Mouse (Mus musculus) layer of hippocampus, adult 18-20 months (tissue): ENCODE measurements around the gene Calml4. TPM values are rescaled to one million over a fixed set of nuclear protein-coding genes. Genes with fewer than 3 reads are reported as not detected.

ENCODE experiments used
- DNase-seq, 2 experiments: peaks; one replicate each; pipeline ENCODE4 v3.0.0; 2022; ENCODE audit warnings: low spot score in 2 of 2
- total RNA-seq, 2 experiments: library from RNA; stranded (reverse); gene quantifications; 2 replicates each; pipeline ENCODE4 v1.2.3; 2021

Calml4 gene
- total RNA-seq, 2 experiments from 2014 or later: 1.8 to 2.0 TPM

DNA sequence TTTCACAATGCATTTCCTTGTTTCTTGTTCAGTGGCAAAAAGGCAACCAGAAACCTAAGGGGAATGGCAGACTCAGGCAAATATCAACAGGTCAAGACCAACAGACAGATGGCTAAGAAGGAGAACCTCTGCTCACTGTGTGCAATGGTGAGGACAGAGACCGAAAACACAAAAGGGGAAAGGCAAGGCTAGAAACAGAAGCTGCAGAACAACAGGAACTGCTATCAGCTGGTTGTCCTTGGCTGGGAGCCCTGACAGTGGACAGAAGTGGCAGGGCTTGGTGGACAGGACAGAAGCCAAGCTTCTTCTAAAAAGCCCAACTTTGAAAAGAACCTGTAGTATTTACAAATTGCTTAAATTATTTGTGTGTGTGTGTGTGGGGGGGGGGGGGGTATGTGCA lies 36.6 kb downstream of the Calml4 start:
- no peak for DNase-seq

- DNase-seq: no peak
These were observed 43.9 kb downstream of the Calml4 start for GRCm38 (mm10) chr9:62901736-62902135.

- DNase-seq: no peak
These were observed 46.0 kb downstream of the Calml4 start for GRCm38 (mm10) chr9:62903841-62904240.

DNA sequence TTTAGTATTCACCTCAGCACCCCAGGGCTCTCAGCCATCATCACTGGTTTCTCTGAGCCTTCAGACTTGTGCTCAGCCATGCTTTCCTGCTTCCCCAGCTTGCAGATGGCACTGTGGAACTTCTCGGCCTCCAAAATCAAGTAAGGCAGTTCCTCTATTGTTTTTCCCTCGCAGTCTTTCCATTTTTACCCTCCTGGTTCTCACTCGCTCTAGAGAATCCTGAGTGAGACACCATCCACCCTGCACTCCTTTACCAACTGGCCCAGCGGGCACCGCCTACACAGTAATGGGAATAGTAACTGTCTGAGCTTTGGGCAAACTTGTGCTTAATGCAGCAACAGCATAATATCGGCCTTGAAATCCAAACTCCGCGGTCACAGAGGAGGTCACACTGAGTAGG lies 47.2 kb downstream of the Calml4 start:
- peak in 1 of 2 experiments; percentile 25 for DNase-seq

DNA sequence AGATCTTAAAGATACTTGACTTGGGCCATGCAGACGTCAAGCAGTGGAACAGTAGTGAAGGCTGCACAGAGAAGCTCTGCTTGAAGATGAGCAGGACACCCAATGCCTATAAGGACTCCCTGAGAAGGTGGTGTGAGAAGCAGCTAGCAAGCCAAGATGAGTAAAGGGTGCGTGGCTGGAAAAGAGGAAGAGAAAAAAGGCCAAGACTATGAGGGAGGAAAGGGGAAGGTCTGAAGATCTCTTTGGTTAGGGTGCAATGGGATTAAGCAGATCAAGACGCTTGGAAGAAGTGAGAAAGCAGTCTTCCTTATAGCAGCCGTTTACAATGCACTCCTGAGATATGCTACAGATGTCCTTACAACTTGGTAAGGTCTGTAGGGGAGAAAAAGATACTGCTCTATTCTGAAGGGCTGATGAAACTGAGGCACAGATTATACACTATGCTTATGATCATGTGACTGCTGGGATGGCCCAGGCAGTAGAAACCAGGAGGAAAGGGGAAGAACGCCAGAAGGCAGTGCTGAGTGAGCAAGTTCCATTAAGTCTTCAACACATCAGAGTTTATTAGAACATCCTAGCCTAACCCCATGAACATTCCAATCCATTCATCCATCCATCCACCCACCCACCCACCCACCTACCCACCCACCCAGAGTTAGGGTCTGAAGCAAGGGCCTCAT lies 55.6 kb downstream of the Calml4 start:
- DNase-seq: no peak

DNA sequence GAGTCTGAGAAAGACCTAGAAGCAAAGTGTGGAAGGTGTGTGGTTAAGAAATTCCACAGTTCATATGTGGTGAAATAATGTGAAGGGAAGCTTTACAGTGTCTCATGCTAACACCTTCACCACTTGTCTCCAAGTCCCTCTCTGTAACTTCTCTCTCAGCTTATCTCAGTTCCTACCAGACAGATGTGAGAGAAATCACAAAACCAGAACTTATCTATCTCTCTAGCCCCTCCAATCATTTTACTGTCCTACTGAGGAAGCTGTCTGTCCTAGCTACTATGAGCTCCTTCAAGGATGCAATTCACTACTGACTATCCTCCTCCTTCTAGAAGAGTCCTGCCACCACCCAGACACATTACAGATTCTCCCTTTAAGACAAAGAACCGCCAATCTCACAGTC lies 59.2 kb downstream of the Calml4 start:
- DNase-seq: no peak

GRCm38 (mm10) chr9:62920877-62921276 lies 63.0 kb downstream of the Calml4 start:
- DNase-seq: no peak

DNA sequence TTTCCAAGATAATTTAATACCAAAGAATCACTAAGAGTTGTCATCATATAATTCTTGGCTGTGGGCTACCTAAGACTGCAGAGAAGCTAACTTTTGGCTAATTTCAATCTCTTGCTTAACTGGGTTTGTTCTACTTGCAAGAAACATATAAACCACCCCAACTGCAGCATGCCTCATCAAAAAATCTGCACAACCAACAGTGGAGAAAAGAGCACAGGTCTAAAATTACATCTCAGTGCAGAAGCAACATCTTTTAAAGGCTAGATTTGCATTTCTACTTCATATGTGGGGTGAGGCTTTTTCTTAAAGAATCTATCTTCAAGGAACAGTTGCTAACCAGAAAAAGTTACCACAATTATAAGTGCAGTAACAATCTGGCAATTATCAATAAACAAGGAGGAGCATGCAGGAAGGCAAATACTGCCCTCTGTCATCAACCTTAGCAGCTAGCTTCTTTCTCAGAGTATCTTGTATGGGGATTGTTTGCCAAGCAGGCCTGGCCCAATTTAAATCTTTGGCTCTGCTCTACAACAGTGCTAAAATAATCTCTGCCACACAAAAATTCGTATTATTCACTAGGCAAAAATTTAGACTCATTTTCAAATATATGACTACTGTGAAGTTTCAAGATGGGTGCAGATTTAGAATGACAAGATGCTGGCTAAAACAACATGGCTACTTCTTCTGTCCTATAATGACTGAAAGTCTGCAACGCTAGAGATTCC lies 67.2 kb downstream of the Calml4 start:
- peak in 1 of 2 experiments; percentile 25 for DNase-seq

Other genes with a start within 250 kb of the Calml4 start
- 1 to 10 TPM; 3.2 to 4.3 TPM for gene Itga11, start 180.3 kb upstream of the Calml4 start, total RNA-seq
- gene Fem1b, start 46.1 kb upstream of the Calml4 start, total RNA-seq: 100 to 1,000 TPM in 1 of 2 experiments, 10 to 100 TPM in 1; 95.5 to 100 TPM
- gene Cln6, start 19.3 kb upstream of the Calml4 start, total RNA-seq: 10 to 100 TPM; 10.2 to 13.5 TPM
- gene Pias1, start 129.8 kb downstream of the Calml4 start, total RNA-seq: 10 to 100 TPM; 68.0 to 70.8 TPM